Mouse (Mus musculus) 3T3-L1 (cell line): Measurements from ENCODE around the gene Chrm4.

ENCODE experiments used
- DNase-seq: peaks from one replicate; pipeline ENCODE4 v3.0.0-alpha.2; 2015; ENCODE audit warnings: low read depth, low spot score

Gene Chrm4

GRCm38 (mm10) chr2:91926949-91927348 is at the start of gene Chrm4:
Gene Chrm4, plus strand, starts transcription at chr2:91927249.
- DNase-seq = no peak

- DNase-seq = no peak
Measured at GRCm38 (mm10) chr2:91878387-91879180, 48.5 kb upstream of the Chrm4 start.

- DNase-seq = no peak
Measured at GRCm38 (mm10) chr2:91883961-91884360, 43.1 kb upstream of the Chrm4 start.

GRCm38 (mm10) chr2:91884616-91885015 is 42.4 kb upstream of the Chrm4 start:
- DNase-seq = no peak

GRCm38 (mm10) chr2:91894716-91895115 is 32.3 kb upstream of the Chrm4 start:
- DNase-seq = peak; percentile 60

GRCm38 (mm10) chr2:91895401-91895800 is 31.6 kb upstream of the Chrm4 start:
- DNase-seq = peak; percentile 92

- no peak for DNase-seq
Measured at GRCm38 (mm10) chr2:91897968-91898367, 29.1 kb upstream of the Chrm4 start.

- DNase-seq = no peak
Measured at GRCm38 (mm10) chr2:91899141-91899540, 27.9 kb upstream of the Chrm4 start.

GRCm38 (mm10) chr2:91900431-91900830 is 26.6 kb upstream of the Chrm4 start:
- DNase-seq = no peak

GRCm38 (mm10) chr2:91902336-91902735 is 24.7 kb upstream of the Chrm4 start:
- DNase-seq = no peak

GRCm38 (mm10) chr2:91903171-91903925 is 23.7 kb upstream of the Chrm4 start:
- peak; percentile 42 for DNase-seq

GRCm38 (mm10) chr2:91904618-91905307 is 22.3 kb upstream of the Chrm4 start:
- no peak for DNase-seq

GRCm38 (mm10) chr2:91906141-91906540 is 20.9 kb upstream of the Chrm4 start:
- no peak for DNase-seq

GRCm38 (mm10) chr2:91912616-91913015 is 14.4 kb upstream of the Chrm4 start:
- DNase-seq = no peak

- no peak for DNase-seq
Measured at GRCm38 (mm10) chr2:91913328-91914110, 13.5 kb upstream of the Chrm4 start.

GRCm38 (mm10) chr2:91916346-91916977 is 10.6 kb upstream of the Chrm4 start:
- no peak for DNase-seq

- DNase-seq = no peak
Measured at GRCm38 (mm10) chr2:91917096-91917495, 10.0 kb upstream of the Chrm4 start.

GRCm38 (mm10) chr2:91920130-91920529 is 6.9 kb upstream of the Chrm4 start:
- no peak for DNase-seq

GRCm38 (mm10) chr2:91921181-91921789 is 5.8 kb upstream of the Chrm4 start:
- peak; percentile 55 for DNase-seq

GRCm38 (mm10) chr2:91921790-91922570 is 5.1 kb upstream of the Chrm4 start:
- DNase-seq = no peak
